In the genomic region with DNA sequence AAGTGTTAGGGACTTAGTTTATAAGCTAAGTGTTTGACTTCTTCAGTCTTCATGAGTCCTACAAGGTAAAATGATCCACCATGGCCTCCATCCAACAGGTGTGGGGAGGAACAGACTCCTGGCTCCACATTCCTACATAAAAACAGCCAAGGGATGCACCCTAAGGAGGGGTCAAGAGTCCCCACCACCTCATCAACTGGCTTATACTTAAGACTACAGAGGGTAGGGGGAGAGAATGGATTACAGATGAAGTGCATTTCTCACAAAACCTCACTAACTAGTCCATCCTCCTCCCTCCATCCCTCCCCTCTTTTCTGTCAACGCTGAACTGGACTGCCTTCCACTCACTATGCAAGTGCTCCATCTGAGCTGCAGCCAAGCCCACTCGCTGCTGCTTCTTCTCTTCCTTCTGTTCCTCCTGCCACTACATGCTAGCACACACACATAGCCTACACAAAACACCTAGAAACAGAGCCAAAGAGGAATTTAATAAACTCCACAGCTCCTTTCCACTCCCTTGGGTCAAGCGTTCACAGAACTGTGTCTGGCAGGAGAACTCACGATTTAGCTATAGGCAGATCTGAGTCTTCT, we compare ENCODE assay signal across 19 mouse cellular contexts.
"Had no signal": no experiment of that assay in that cellular context is flagged by ENCODE, and none has a peak within 500 bp of the region (broad histone marks: within the 10 kb centered on the region; RNA-seq: fewer than 3 reads in every experiment).

No protein-coding gene starts in this region.

- H3K27ac ChIP-seq: liver, embryonic 15.5 days; lung, embryonic 15.5 days; macrophage; midbrain, embryonic 13.5 days; midbrain, embryonic 15.5 days; neural tube, embryonic 12.5 days had no signal

- DNase-seq: liver, postnatal 0 days; lung, adult 2 months; lung, postnatal 14 days; lung, postnatal 36 days; right cerebral cortex, adult 18-20 months; right cerebral cortex, postnatal 25 days; right cerebral cortex, postnatal 4 days; spleen, adult 18-20 months; thymus, adult 18-20 months; thymus, postnatal 14 days; thymus, postnatal 36 days had no signal

- H3K36me3 ChIP-seq: liver, embryonic 15.5 days; lung, embryonic 15.5 days; midbrain, embryonic 13.5 days; midbrain, embryonic 15.5 days; neural tube, embryonic 12.5 days had no signal

- H3K4me3 ChIP-seq: liver, embryonic 15.5 days; lung, embryonic 15.5 days; megakaryocyte, embryonic 14.5 days; midbrain, embryonic 13.5 days; midbrain, embryonic 15.5 days; neural tube, embryonic 12.5 days had no signal

- ATAC-seq: liver, postnatal 0 days; lung, postnatal 0 days; midbrain, embryonic 13.5 days; midbrain, embryonic 15.5 days had no signal

- H3K27me3 ChIP-seq: liver, embryonic 15.5 days; lung, embryonic 15.5 days; midbrain, embryonic 13.5 days; midbrain, embryonic 15.5 days; neural tube, embryonic 12.5 days had no signal

- H3K9ac ChIP-seq: liver, embryonic 15.5 days; liver, postnatal 0 days; lung, embryonic 15.5 days; midbrain, embryonic 13.5 days; midbrain, embryonic 15.5 days; neural tube, embryonic 12.5 days had no signal

- H3K4me2 ChIP-seq: liver, embryonic 15.5 days; lung, embryonic 15.5 days; midbrain, embryonic 13.5 days; midbrain, embryonic 15.5 days; neural tube, embryonic 12.5 days had no signal

- H3K9me3 ChIP-seq: liver, embryonic 15.5 days; lung, embryonic 15.5 days; megakaryocyte, embryonic 14.5 days; midbrain, embryonic 13.5 days; midbrain, embryonic 15.5 days; neural tube, embryonic 12.5 days had no signal
